Mouse (Mus musculus) myocyte (in vitro differentiated cells): ENCODE data around the gene Cnot6. TPM values are rescaled to one million over a fixed set of nuclear protein-coding genes. Genes with fewer than 3 reads are reported as not detected.
A peak's percentile ranks its signal among the peaks of the same experiment; 100 is the strongest.

Source experiments
- H3K27me3 ChIP-seq: one replicate; pipeline ENCODE4 v1.6.1; 2011; ENCODE audit not compliant: control insufficient read depth, insufficient read depth, insufficient read length
- H3K36me3 ChIP-seq: one replicate; pipeline ENCODE4 v1.6.1; 2011; ENCODE audit not compliant: control insufficient read depth, insufficient read depth
- H3K4me2 ChIP-seq: one replicate; pipeline ENCODE4 v1.6.1; 2011; ENCODE audit warnings: low read depth, control low read depth
- H3K4me3 ChIP-seq: one replicate; pipeline ENCODE4 v1.5.1; 2011; ENCODE audit warnings: mild to moderate bottlenecking, control low read depth, moderate library complexity
- H3K79me2 ChIP-seq: one replicate; pipeline ENCODE4 v1.6.1; 2011; ENCODE audit not compliant: control insufficient read depth, insufficient read depth
- H3ac ChIP-seq: one replicate; pipeline ENCODE4 v1.6.1; 2011; ENCODE audit not compliant: control insufficient read depth, insufficient read length
- CEBPB ChIP-seq: IDR thresholded peaks from 2 replicates; pipeline ENCODE4 v1.6.1; 2011; ENCODE audit warnings: mild to moderate bottlenecking, moderate library complexity; ENCODE audit not compliant: poor library complexity, insufficient read depth, severe bottlenecking
- E2F4 ChIP-seq: IDR thresholded peaks from one replicate; pipeline ENCODE4 v1.6.1; 2011; ENCODE audit warnings: mild to moderate bottlenecking, control low read depth, moderate library complexity; ENCODE audit not compliant: insufficient read depth
- MAX ChIP-seq: IDR thresholded peaks from one replicate; pipeline ENCODE4 v1.6.1; 2011; ENCODE audit warnings: low read depth, mild to moderate bottlenecking, control low read depth
- MYOD1 ChIP-seq, 3 experiments: IDR thresholded peaks; one replicate each; pipeline ENCODE4 v1.6.1; 2011; ENCODE audit warnings: control low read depth in 2 of 3, low read depth in 2 of 3, mild to moderate bottlenecking in 2 of 3, moderate library complexity in 1 of 3; ENCODE audit not compliant: insufficient read length in 2 of 3, control insufficient read depth in 1 of 3
- MYOG ChIP-seq, 3 experiments: IDR thresholded peaks; one replicate each; pipeline ENCODE4 v1.6.1; 2011; ENCODE audit warnings: control low read depth in 2 of 3, low read depth in 2 of 3, mild to moderate bottlenecking in 2 of 3; ENCODE audit not compliant: insufficient read length in 2 of 3, control insufficient read depth in 1 of 3, insufficient read depth in 1 of 3
- POLR2A ChIP-seq: IDR thresholded peaks from one replicate; pipeline ENCODE4 v1.6.1; 2011; ENCODE audit warnings: low read depth, mild to moderate bottlenecking, control low read depth, moderate library complexity; ENCODE audit not compliant: insufficient read length
- POLR2AphosphoS2 ChIP-seq: IDR thresholded peaks from one replicate; pipeline ENCODE4 v1.6.1; 2011; ENCODE audit warnings: low read depth, control low read depth; ENCODE audit not compliant: insufficient read length
- REST ChIP-seq: IDR thresholded peaks from one replicate; pipeline ENCODE4 v1.6.1; 2011; ENCODE audit warnings: mild to moderate bottlenecking, control low read depth, moderate library complexity; ENCODE audit not compliant: insufficient read depth, insufficient read length
- SRF ChIP-seq: IDR thresholded peaks from one replicate; pipeline ENCODE4 v1.6.1; 2011; ENCODE audit warnings: low read depth; ENCODE audit not compliant: control insufficient read depth, insufficient read length
- TCF12 ChIP-seq: IDR thresholded peaks from one replicate; pipeline ENCODE4 v1.6.1; 2011; ENCODE audit warnings: mild to moderate bottlenecking, control low read depth; ENCODE audit not compliant: poor library complexity, insufficient read depth, severe bottlenecking
- TCF3 ChIP-seq: IDR thresholded peaks from one replicate; pipeline ENCODE4 v1.6.1; 2011; ENCODE audit warnings: low read depth, control low read depth; ENCODE audit not compliant: insufficient read length
- USF1 ChIP-seq: IDR thresholded peaks from one replicate; pipeline ENCODE4 v1.6.1; 2011; ENCODE audit warnings: low read depth, mild to moderate bottlenecking, control low read depth, moderate library complexity
- polyA plus RNA-seq: library from polyadenylated mRNA; unstranded; fragments of >200 nt; fragmentation: generic; extraction: Trizol; gene quantifications from one replicate; pipeline ENCODE4 v1.2.1, GENCODE M21; 2012; ENCODE audit warnings: missing spikeins

Cnot6 gene
- polyA plus RNA-seq, 1 experiment = 12.1 TPM

- H3ac ChIP-seq = no peak overlapping the region
- peak overlapping the region; percentile 59 for H3K4me2 ChIP-seq
- no peaks in the 10 kb centered on the region for H3K36me3 ChIP-seq
- TF ChIP-seq POLR2AphosphoS2 (no peak), E2F4 (no peak), MYOD1 (IDR thresholded peaks at IDR 0.05; ENCODE audit: control insufficient read depth in 1 of 3, insufficient read length in 2 of 3, low read depth in 2 of 3) (no peak), POLR2A (no peak), CEBPB (no peak)
- no peak overlapping the region for H3K4me3 ChIP-seq
- H3K27me3 ChIP-seq = no peaks in the 10 kb centered on the region
- no peaks in the 10 kb centered on the region for H3K79me2 ChIP-seq
These were observed 10.8 kb upstream of the Cnot6 start for GRCm38 (mm10) chr11:49723281-49723680.

GRCm38 (mm10) chr11:49722692-49723091 is 10.2 kb upstream of the Cnot6 start:
- no peaks in the 10 kb centered on the region for H3K36me3 ChIP-seq
- H3ac ChIP-seq = no peak overlapping the region
- TF ChIP-seq E2F4 (no peak), CEBPB (no peak), MAX (no peak), SRF (no peak), TCF3 (no peak), REST (no peak), MYOD1 (IDR thresholded peaks at IDR 0.05; ENCODE audit: control insufficient read depth in 1 of 3, insufficient read length in 2 of 3, low read depth in 2 of 3) (no peak), POLR2AphosphoS2 (no peak), TCF12 (no peak), MYOG (IDR thresholded peaks at IDR 0.05; ENCODE audit: control insufficient read depth in 1 of 3, insufficient read depth in 1 of 3, insufficient read length in 2 of 3, low read depth in 2 of 3) (no peak), POLR2A (no peak), USF1 (no peak)
- no peaks in the 10 kb centered on the region for H3K79me2 ChIP-seq
- no peak overlapping the region for H3K4me3 ChIP-seq
- no peaks in the 10 kb centered on the region for H3K27me3 ChIP-seq
- H3K4me2 ChIP-seq = peak overlapping the region; percentile 59

DNA sequence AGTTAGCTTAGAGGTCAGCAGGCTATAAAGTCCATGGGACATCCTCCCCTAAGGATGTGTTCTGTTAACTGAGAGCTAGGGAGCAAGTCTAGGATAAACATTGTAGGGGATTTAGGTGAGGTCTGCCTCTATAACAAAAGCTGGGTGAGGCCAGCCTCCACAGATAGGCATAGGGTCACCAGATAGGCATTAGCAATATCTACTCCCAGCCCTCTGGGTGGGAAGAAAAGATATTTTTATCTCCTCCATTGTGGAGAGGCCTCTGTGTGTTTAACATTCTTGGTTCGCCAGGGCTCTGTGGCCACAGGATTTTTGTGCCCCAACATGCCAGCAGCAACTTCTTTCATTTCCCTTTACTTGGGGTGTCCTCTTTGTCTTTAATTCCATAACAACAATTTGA is 8.8 kb upstream of the Cnot6 start:
- H3K79me2 ChIP-seq = no peaks in the 10 kb centered on the region
- H3K4me2 ChIP-seq = no peak overlapping the region
- no peak overlapping the region for H3ac ChIP-seq
- no peaks in the 10 kb centered on the region for H3K36me3 ChIP-seq
- no peak for TF ChIP-seq CEBPB
- TF ChIP-seq MAX = no peak
- no peak for TF ChIP-seq SRF
- no peak for TF ChIP-seq TCF3
- no peak for TF ChIP-seq REST
- TF ChIP-seq MYOG (IDR thresholded peaks at IDR 0.05; ENCODE audit: control insufficient read depth in 1 of 3, insufficient read depth in 1 of 3, insufficient read length in 2 of 3, low read depth in 2 of 3) = no peak
- no peak for TF ChIP-seq MYOD1 (IDR thresholded peaks at IDR 0.05; ENCODE audit: control insufficient read depth in 1 of 3, insufficient read length in 2 of 3, low read depth in 2 of 3)
- TF ChIP-seq POLR2AphosphoS2 = no peak
- H3K4me3 ChIP-seq = no peak overlapping the region
- H3K27me3 ChIP-seq = no peaks in the 10 kb centered on the region

DNA sequence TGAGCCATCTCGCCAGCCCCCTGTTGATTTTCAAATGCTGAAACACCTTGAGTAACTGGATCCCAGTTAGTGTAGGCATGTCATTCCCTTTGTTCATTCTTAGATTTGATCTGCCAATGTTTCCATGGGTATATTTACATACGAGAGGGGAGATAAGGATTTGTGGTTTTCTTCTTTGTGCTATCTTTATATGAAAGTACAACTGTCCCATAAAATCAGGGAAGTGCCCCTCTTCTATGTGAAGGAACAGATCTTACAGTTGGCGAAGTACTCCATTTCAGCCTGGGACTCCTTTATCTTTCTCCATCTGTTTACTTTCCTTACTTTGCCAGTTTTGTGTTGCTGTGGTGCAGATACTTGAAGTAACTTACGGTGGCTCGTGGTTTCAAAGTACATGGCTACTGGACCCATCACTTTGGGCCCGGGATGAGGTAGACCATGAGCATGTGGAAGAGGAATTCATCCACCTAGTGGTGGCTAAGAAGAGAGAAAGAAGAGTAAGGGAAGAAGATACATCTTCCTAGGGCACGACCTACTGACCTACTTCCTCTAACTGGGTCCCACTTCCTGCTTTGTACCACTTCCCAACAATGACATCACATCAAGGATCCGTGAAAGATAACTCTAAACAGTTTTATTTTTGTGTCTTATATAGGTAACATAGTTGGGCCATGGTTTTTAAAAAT is 7.1 kb upstream of the Cnot6 start:
- Histone ChIP-seq H3ac (no peak overlapping the region), H3K36me3 (no peaks in the 10 kb centered on the region), H3K27me3 (no peaks in the 10 kb centered on the region), H3K79me2 (no peaks in the 10 kb centered on the region), H3K4me3 (no peak overlapping the region), H3K4me2 (no peak overlapping the region)
- no peak for TF ChIP-seq CEBPB
- no peak for TF ChIP-seq SRF
- TF ChIP-seq POLR2A = no peak
- TF ChIP-seq REST = no peak
- no peak for TF ChIP-seq MYOD1 (IDR thresholded peaks at IDR 0.05; ENCODE audit: control insufficient read depth in 1 of 3, insufficient read length in 2 of 3, low read depth in 2 of 3)
- TF ChIP-seq TCF3 = no peak
- no peak for TF ChIP-seq TCF12
- no peak for TF ChIP-seq MAX
- TF ChIP-seq E2F4 = no peak
- no peak for TF ChIP-seq POLR2AphosphoS2
- no peak for TF ChIP-seq MYOG (IDR thresholded peaks at IDR 0.05; ENCODE audit: control insufficient read depth in 1 of 3, insufficient read depth in 1 of 3, insufficient read length in 2 of 3, low read depth in 2 of 3)
